Mouse (Mus musculus) small intestine, adult 2 months (tissue): Measurements from ENCODE around the gene Perm1. TPM values are rescaled to one million over a fixed set of nuclear protein-coding genes. Genes with fewer than 3 reads are reported as not detected.
A peak's percentile ranks its signal among the peaks of the same experiment; 100 is the strongest.

ENCODE experiments used
- H3K27ac ChIP-seq: fragments of 200-500 bp; 2 replicates; pipeline ENCODE4 v1.5.1; 2012; ENCODE audit warnings: low read depth, low read length, control low read depth, inconsistent platforms; ENCODE audit not compliant: insufficient read depth
- H3K27me3 ChIP-seq: fragments of 200-500 bp; 2 replicates; pipeline ENCODE4 v1.6.1; 2012; ENCODE audit warnings: mild to moderate bottlenecking, moderate library complexity, low read length, inconsistent platforms; ENCODE audit not compliant: control insufficient read depth, insufficient read depth
- H3K36me3 ChIP-seq: fragments of 200-500 bp; 2 replicates; pipeline ENCODE4 v1.6.1; 2012; ENCODE audit warnings: mild to moderate bottlenecking, low read length, control low read depth, inconsistent platforms; ENCODE audit not compliant: control insufficient read depth, insufficient read depth
- H3K4me1 ChIP-seq: fragments of 200-500 bp; 2 replicates; pipeline ENCODE4 v1.6.1; 2012; ENCODE audit warnings: low read length, inconsistent platforms, mixed read lengths; ENCODE audit not compliant: control insufficient read depth, insufficient read depth, insufficient read length
- H3K4me3 ChIP-seq: fragments of 200-500 bp; 2 replicates; pipeline ENCODE4 v1.5.1; 2012; ENCODE audit warnings: low read depth, mild to moderate bottlenecking, control low read depth, inconsistent platforms, low read length, moderate library complexity
- CTCF ChIP-seq: fragments of 200-500 bp; IDR thresholded peaks from 2 replicates; pipeline ENCODE4 v1.5.1; 2012; ENCODE audit warnings: low read depth, mild to moderate bottlenecking, control low read depth, inconsistent platforms, low read length, moderate library complexity, mixed read lengths; ENCODE audit not compliant: insufficient replicate concordance, insufficient read length; ENCODE audit errors: extremely low read depth
- POLR2A ChIP-seq: fragments of 200-500 bp; IDR thresholded peaks from 2 replicates; pipeline ENCODE4 v1.6.1; 2012; ENCODE audit warnings: low read depth, mild to moderate bottlenecking, control low read depth, inconsistent platforms, low read length, moderate library complexity
- WGBS: fragments of 180-500 bp; shearing (Covaris S2); methylation state at CpG from one replicate; pipeline ENCODE4 v1.1.7; 2018; 5-methylcytosine and 5-hydroxymethylcytosine counted together
- polyA plus RNA-seq: library from polyadenylated mRNA; depleted of rRNA; stranded (reverse); fragments of >200 nt; gene quantifications from 2 replicates; pipeline ENCODE4 v1.2.3, GENCODE M21; 2012

The Perm1 gene
- polyA plus RNA-seq, 1 experiment, result 0.09 TPM

DNA sequence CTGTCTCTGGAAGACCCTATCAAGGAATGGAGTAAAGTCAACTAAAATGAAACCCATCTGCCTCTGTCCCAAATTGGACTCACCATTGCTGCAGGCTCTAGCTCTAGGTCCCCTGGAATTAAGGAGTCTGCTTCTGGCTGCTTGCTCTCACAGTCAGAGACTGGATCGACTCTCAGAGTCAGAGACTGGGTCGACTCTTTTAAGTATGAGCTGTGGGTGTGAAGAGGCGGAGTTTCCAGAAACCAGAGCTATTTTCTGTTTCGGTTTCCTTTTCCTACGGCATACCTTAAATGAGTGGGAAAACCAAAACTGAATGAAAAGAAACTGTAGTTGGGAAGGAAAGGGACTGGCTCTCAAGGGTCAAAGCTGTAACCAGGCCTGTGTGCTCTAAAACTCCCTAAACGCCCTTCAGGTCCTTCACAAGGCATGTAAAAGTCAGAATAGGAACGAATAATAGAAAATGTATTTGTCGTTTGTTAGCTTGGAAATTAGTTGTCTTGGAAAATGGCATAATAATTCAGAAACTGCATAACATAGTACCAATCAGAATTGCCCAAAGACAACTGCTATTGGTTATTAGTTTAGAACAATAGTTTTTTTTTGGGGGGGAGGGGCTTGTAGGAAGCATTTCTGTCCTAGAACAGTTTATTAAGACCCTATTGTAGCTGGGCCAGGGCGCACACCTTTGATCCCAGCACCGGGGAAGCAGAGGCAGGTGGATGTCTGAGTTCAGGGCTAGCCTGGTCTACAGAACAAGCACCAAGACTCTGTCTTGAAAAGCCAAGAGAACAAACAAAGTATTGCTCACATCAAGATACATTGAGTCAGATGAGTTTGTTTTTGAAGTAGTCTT is 14.8 kb upstream of the Perm1 start, which contains the start of gene Isg15:
TSS of gene Isg15 (minus strand) at position 196 of the 853 bp plus-strand sequence.
- 30% methylated on average over 10 of the region's 10 CpGs for WGBS
- peak within 1 kb of the TSS; percentile 90 for H3K27ac ChIP-seq

DNA sequence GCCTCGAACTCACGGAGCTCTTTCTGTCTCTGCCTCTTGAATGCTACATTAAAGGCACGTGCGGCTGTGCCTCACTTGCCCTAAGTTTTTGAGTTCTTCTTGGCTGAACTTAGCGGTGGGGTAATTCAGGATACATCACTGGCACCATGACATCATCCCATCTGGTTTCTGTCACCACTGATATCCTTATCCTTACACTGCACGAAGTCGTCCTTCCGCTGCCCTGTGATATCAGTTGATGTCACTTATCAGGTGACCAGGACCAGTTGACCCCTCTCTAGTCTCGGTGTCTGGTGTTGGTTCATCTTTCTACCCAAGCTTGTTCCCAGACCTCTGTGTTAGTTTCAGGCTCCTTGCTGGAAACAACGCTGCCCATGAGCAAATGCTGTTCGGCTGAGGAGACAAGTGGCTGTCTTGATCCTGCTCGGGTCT is 13.2 kb upstream of the Perm1 start:
- Histone ChIP-seq H3K4me3 (peak overlapping the region; percentile 83), H3K27me3 (no peaks in the 10 kb centered on the region; the same call in 1 of the 2 replicates), H3K4me1 (peaks cover 7% of the 10 kb centered on the region; the same call in 1 of the 2 replicates), H3K36me3 (0 out of 2 replicates have a peak, but pooled peaks cover 2% of the 10 kb centered on the region), H3K27ac (peak overlapping the region; percentile 75)
- WGBS, result 40% methylated on average over 12 of the region's 12 CpGs
- no peak for TF ChIP-seq CTCF
- no peak for TF ChIP-seq POLR2A

More for the DNA sequence above, 14.8 kb upstream of the Perm1 start, which contains the start of gene Isg15:
- Histone ChIP-seq H3K4me3 (peak within 1 kb of the TSS; percentile 49), H3K36me3 (0 out of 2 replicates have a peak, but pooled peaks cover 2% of the 10 kb centered on the region), H3K27me3 (no peaks in the 10 kb centered on the region; the same call in 1 of the 2 replicates), H3K4me1 (peaks cover 12% of the 10 kb centered on the region; the same call in 1 of the 2 replicates)
- TF ChIP-seq CTCF, result no peak
- TF ChIP-seq POLR2A, result peak; percentile 82; the same call in 1 of the 2 replicates

DNA sequence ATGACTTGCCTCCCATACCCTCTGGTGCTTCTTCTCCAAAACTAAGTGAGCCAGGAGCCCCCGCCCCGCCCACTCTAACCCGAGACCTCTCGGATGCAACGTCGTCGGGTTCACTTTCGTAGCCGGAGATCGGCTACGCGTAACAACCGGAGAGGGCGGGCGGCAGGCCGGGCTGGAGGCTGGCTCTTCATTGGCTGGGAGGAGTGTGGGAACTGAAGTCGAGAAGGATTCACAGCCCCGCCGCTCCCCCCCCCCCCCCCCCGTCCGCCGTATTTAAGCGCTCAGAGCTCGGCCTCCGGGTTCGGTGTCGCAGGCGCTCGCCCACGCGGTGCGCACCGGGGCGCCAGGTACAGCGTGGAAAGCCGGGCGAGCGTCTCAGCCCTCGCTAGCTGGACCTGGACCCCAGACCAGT is 12.7 kb upstream of the Perm1 start, which contains the start of gene AW011738:
TSS of gene AW011738 (plus strand) at position 304 of the 412 bp plus-strand sequence.
- peak within 1 kb of the TSS; percentile 75 for H3K27ac ChIP-seq
- H3K27me3 ChIP-seq, result no peaks in the 10 kb centered on the region; the same call in 1 of the 2 replicates
- peak within 1 kb of the TSS; percentile 83 for H3K4me3 ChIP-seq
- TF ChIP-seq POLR2A, result peak; percentile 73
- no peak for TF ChIP-seq CTCF
- WGBS, result under 1% methylated on average over 36 of the region's 39 CpGs
- H3K36me3 ChIP-seq, result 0 out of 2 replicates have a peak, but pooled peaks cover 2% of the 10 kb centered on the region
- H3K4me1 ChIP-seq, result peaks cover 7% of the 10 kb centered on the region; the same call in 1 of the 2 replicates

DNA sequence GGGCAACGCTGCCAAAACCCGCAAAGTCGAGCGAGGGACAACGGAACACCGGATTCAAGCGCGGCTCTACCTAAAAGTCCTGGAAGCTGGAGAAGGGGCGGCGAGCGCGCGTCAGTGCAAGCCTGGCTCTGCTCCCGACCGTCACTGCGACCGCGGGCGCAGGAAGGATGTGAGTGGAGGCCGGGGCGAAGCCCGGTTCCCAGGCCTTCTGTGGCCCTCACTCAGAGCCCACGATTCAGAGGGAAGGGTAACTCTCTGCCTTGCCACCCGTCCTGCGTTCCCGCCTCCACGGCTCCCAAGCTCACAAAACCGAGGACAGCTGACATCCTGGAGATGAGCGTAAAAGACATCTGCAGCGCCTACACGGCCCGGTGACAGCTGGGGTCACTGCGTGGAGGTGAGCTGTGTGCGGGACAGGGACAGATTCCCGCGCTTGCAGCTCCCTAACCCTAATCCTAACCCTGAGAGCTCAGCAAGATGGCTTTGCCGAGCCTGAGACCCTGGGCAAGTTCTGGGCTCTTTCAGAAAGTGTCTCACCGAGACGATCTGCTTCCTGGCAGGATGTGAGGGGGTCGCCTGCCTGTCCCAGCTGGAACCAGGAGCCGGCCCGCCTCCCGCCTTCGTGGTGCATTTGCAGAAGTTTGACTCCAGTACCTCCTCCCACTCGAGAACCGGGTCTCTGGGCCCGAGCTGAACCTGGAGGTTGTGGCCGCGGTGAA is 12.1 kb upstream of the Perm1 start:
- Histone ChIP-seq H3K27ac (peak overlapping the region; percentile 75), H3K36me3 (0 out of 2 replicates have a peak, but pooled peaks cover 2% of the 10 kb centered on the region), H3K4me1 (peaks cover 7% of the 10 kb centered on the region; the same call in 1 of the 2 replicates), H3K27me3 (no peaks in the 10 kb centered on the region; the same call in 1 of the 2 replicates), H3K4me3 (peak overlapping the region; percentile 83)
- no peak for TF ChIP-seq CTCF
- TF ChIP-seq POLR2A, result no peak
- WGBS, result under 1% methylated on average over 49 of the region's 49 CpGs

DNA sequence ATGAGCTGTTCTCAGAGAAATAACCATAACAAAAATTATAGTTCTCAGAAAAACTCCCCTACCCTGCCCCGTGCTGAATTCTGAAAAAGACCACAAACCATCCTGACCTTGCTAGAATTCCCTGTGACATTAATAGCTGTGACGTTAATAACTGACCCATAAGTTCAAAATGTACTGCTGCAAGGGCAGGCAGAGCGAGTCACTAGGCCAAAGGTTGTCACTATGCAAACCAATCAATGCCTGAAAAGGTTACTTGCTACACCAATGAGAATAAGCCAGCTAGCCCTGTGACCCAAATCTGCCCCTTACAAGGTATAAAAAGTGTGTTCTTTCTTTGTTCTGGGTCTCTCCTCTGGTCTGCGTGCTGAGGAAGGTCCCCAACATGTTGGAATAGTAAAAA is 6.8 kb upstream of the Perm1 start:
- no peaks in the 10 kb centered on the region for H3K36me3 ChIP-seq
- H3K4me1 ChIP-seq, result no peaks in the 10 kb centered on the region
- no peak for TF ChIP-seq CTCF
- TF ChIP-seq POLR2A, result no peak
- H3K27ac ChIP-seq, result no peak overlapping the region
- 84% methylated on average over 4 of the region's 4 CpGs for WGBS
- H3K4me3 ChIP-seq, result no peak overlapping the region
- H3K27me3 ChIP-seq, result no peaks in the 10 kb centered on the region; the same call in 1 of the 2 replicates

DNA sequence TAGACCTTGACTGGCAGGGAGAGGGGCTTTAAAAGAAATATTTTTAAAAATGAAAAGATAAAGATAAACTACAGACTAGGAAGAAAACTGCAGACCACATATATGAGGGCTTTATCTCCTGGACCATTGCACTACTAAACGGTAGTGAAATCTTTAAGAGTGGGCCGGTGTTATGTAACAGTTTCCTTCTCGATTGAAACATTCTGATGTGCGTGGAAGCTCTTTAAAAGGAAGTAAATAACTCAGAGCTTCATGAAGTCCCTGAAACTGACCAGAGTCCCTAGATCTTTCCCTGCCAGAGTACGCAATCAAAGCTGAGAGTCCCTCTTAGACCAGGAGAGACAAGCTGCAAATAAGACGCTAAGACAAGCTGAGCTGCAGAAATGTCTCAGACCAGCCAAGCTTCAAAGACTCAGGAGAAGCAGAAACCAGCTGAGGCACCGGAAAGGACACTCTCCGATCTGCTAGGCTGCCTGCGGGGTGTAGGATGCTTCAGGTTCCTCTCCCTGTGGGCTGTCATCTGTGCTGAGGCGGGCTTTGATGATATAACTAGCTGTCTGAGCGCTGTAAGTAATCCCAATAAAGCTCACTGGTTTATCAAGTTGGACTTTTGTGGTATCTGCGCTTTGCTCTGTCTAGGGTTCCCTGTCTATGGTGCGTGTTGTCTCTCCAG is 5.6 kb upstream of the Perm1 start:
- no peaks in the 10 kb centered on the region for H3K36me3 ChIP-seq
- H3K4me3 ChIP-seq, result no peak overlapping the region
- 76% methylated on average over 13 of the region's 13 CpGs for WGBS
- H3K27me3 ChIP-seq, result no peaks in the 10 kb centered on the region
- no peak overlapping the region for H3K27ac ChIP-seq
- no peaks in the 10 kb centered on the region for H3K4me1 ChIP-seq
- no peak for TF ChIP-seq POLR2A
- TF ChIP-seq CTCF, result no peak
